Mouse (Mus musculus) heart, embryonic 16.5 days (tissue): ENCODE data around the gene Nans. TPM values are rescaled to one million over a fixed set of nuclear protein-coding genes. Genes with fewer than 3 reads are reported as not detected.

ENCODE experiments used
- ATAC-seq: fragments of 200-750 bp; cut with Nextera tagmentation; replicated peaks from 2 replicates; pipeline ENCODE4 v1.8.0; 2017; ENCODE audit warnings: moderate number of reproducible peaks; ENCODE audit not compliant: insufficient read depth, low FRiP score; ENCODE audit errors: extremely low read depth
- H3K27ac ChIP-seq: fragments of 300-500 bp; sonication (generic); 2 replicates; pipeline ENCODE4 v1.5.1; 2014; ENCODE audit warnings: mild to moderate bottlenecking, low read length, control low read depth, moderate library complexity
- H3K27me3 ChIP-seq: fragments of 300-500 bp; sonication (generic); 2 replicates; pipeline ENCODE4 v1.6.1; 2014; ENCODE audit warnings: low read length, mixed read lengths; ENCODE audit not compliant: control insufficient read depth, insufficient read depth
- H3K36me3 ChIP-seq: fragments of 300-500 bp; sonication (generic); 2 replicates; pipeline ENCODE4 v1.6.1; 2014; ENCODE audit not compliant: control insufficient read depth, insufficient read depth
- H3K4me1 ChIP-seq: fragments of 300-500 bp; sonication (generic); 2 replicates; pipeline ENCODE4 v1.6.1; 2014; ENCODE audit warnings: low read length, mixed read lengths; ENCODE audit not compliant: control insufficient read depth, insufficient read depth
- H3K4me2 ChIP-seq: fragments of 300-500 bp; sonication (generic); 2 replicates; pipeline ENCODE4 v1.6.1; 2014; ENCODE audit warnings: low read depth, mild to moderate bottlenecking, control low read depth, low read length
- H3K4me3 ChIP-seq: fragments of 300-500 bp; sonication (generic); 2 replicates; pipeline ENCODE4 v1.5.1; 2014; ENCODE audit warnings: mild to moderate bottlenecking, control low read depth, low read length
- H3K9ac ChIP-seq: fragments of 300-500 bp; sonication (generic); 2 replicates; pipeline ENCODE4 v1.6.1; 2014; ENCODE audit warnings: low read length, control low read depth
- H3K9me3 ChIP-seq: fragments of 300-500 bp; sonication (generic); replicated peaks from 2 replicates; pipeline ENCODE4 v1.6.1; 2016; ENCODE audit warnings: low read length; ENCODE audit not compliant: control insufficient read depth
- WGBS: fragments of 180-500 bp; shearing (Covaris S2); extraction: QIAGEN DNeasy Blood & Tissue Kit; methylation state at CpG from one replicate; pipeline ENCODE4 v1.1.7; 2014; 5-methylcytosine and 5-hydroxymethylcytosine counted together
- polyA plus RNA-seq: library from polyadenylated mRNA; unstranded; fragments of >200 nt; fragmentation: Nextera tagmentation; extraction: Ambion mirVana; gene quantifications from 2 replicates; pipeline ENCODE4 v1.2.1, GENCODE M21; 2015

Gene Nans
- polyA plus RNA-seq, 1 experiment from 2014 or later, result 62.3 TPM

DNA sequence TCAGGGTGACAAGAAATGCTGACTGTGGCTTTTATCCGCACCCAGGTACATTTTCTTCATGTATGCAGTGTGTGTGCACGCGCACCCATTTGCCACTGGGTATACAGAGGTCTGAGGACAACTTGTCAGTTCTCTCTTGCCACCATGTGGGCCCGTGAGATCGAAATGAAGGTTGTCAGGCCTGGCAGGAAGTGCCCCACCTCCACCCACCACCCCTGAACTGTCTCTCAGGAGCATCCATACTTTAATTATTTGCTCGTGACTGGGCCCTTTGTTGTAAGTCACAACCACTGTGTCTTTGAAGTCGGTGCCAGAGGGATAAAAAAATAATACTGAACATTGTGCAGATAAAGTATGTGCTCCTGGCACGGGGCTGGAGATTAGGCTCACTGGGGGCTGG, 61.4 kb downstream of the Nans start:
- Histone ChIP-seq H3K4me1 (peaks cover 7% of the 10 kb centered on the region; the same call in 1 of the 2 replicates), H3K27ac (no peak overlapping the region), H3K4me2 (no peak overlapping the region), H3K9me3 (0 out of 2 replicates have a peak, but pooled peaks cover 3% of the 10 kb centered on the region), H3K4me3 (no peak overlapping the region), H3K36me3 (no peaks in the 10 kb centered on the region), H3K9ac (no peak overlapping the region), H3K27me3 (peaks cover 4% of the 10 kb centered on the region; the same call in 1 of the 2 replicates)
- no peak for ATAC-seq
- 54% methylated on average over 8 of the region's 8 CpGs for WGBS

Other genes starting within 250 kb of the Nans start
- not detected in 2 replicates for gene Foxe1, start 145.6 kb upstream of the Nans start, polyA plus RNA-seq
- 8.6 and 11.1 TPM in 2 replicates for gene Trmo, start 99.8 kb upstream of the Nans start, polyA plus RNA-seq
- gene Hemgn, start 75.7 kb upstream of the Nans start, polyA plus RNA-seq, result 1.1 and 1.8 TPM in 2 replicates
- gene Anp32b, start 38.3 kb upstream of the Nans start, polyA plus RNA-seq, result 149 and 156 TPM in 2 replicates
- gene Trim14, start 46.9 kb downstream of the Nans start, polyA plus RNA-seq, result 1.9 and 4.7 TPM in 2 replicates
- 3.6 and 7.1 TPM in 2 replicates for gene Coro2a, start 113.0 kb downstream of the Nans start, polyA plus RNA-seq
- gene Tbc1d2, start 161.0 kb downstream of the Nans start, polyA plus RNA-seq, result 0.80 and 1.1 TPM in 2 replicates